Mouse (Mus musculus) C2C12 (cell line): ENCODE measurements at regions not wholly inside any gene's neighbourhood (a gene's known extent, or its start where the extent isn't known, plus 50 kb on each side); places are given as distances from the start of the nearest gene placed in this dataset.

ENCODE experiments used
- CEBPB ChIP-seq: IDR thresholded peaks from one replicate; pipeline ENCODE4 v1.6.1; 2011; ENCODE audit warnings: low read depth, mild to moderate bottlenecking, control low read depth, moderate library complexity
- CTCF ChIP-seq: IDR thresholded peaks from one replicate; pipeline ENCODE4 v1.5.1; 2011; ENCODE audit not compliant: control insufficient read depth, insufficient read depth, insufficient read length
- MAX ChIP-seq: IDR thresholded peaks from one replicate; pipeline ENCODE4 v1.6.1; 2011; ENCODE audit warnings: mild to moderate bottlenecking, control low read depth
- MYOD1 ChIP-seq: IDR thresholded peaks from one replicate; pipeline ENCODE4 v1.6.1; 2011; ENCODE audit warnings: low read depth; ENCODE audit not compliant: control insufficient read depth, insufficient read length
- MYOG ChIP-seq: IDR thresholded peaks from one replicate; pipeline ENCODE4 v1.6.1; 2011; ENCODE audit not compliant: control insufficient read depth, insufficient read length; ENCODE audit errors: extremely low read depth
- USF1 ChIP-seq: IDR thresholded peaks from one replicate; pipeline ENCODE4 v1.6.1; 2011; ENCODE audit warnings: low read depth, mild to moderate bottlenecking, control low read depth, moderate library complexity

- TF ChIP-seq CTCF = no peak
- no peak for TF ChIP-seq CEBPB
- no peak for TF ChIP-seq MAX
- no peak for TF ChIP-seq USF1
- no peak for TF ChIP-seq MYOD1
- TF ChIP-seq MYOG = no peak
These were observed 89.1 kb downstream of the Cd24a start for GRCm38 (mm10) chr10:43667086-43667690.
